Mouse (Mus musculus) CH12.LX (cell line): Measurements from ENCODE around the gene Olfr1270.
"Not testable (repeated sequence)": the region's sequence is repeated elsewhere in the genome, so short reads cannot be mapped to it uniquely, and the experiment has no call there.

ENCODE experiments used
- CHD2 ChIP-seq: IDR thresholded peaks from 2 replicates; pipeline ENCODE4 v1.6.1; 2011; ENCODE audit warnings: low read length, improper control_type of control experiment
- CTCF ChIP-seq, 2 experiments: IDR thresholded peaks in 1 of 2; conservative IDR thresholded peaks in 1 of 2; 2 replicates each; pipeline ENCODE4 v1.5.1; 2011 to 2012; ENCODE audit warnings: low read depth in 2 of 2, low read length in 2 of 2, improper control_type of control experiment in 1 of 2, inconsistent platforms in 1 of 2, mild to moderate bottlenecking in 1 of 2, moderate library complexity in 1 of 2
- ELF1 ChIP-seq: IDR thresholded peaks from 2 replicates; pipeline ENCODE4 v1.6.1; 2014; ENCODE audit warnings: low read depth, mild to moderate bottlenecking, inconsistent platforms, low read length, improper control_type of control experiment
- IRF4 ChIP-seq: IDR thresholded peaks from 2 replicates; pipeline ENCODE4 v1.6.1; 2014; ENCODE audit warnings: low read depth, mild to moderate bottlenecking, inconsistent platforms, low read length, improper control_type of control experiment
- KAT2A ChIP-seq: IDR thresholded peaks from 2 replicates; pipeline ENCODE4 v1.6.1; 2012; ENCODE audit warnings: low read length, improper control_type of control experiment, inconsistent platforms; ENCODE audit not compliant: insufficient replicate concordance
- MAZ ChIP-seq: IDR thresholded peaks from 2 replicates; pipeline ENCODE4 v1.6.1; 2012; ENCODE audit warnings: low read depth, mild to moderate bottlenecking, inconsistent platforms, low read length, improper control_type of control experiment, moderate library complexity
- MXI1 ChIP-seq: IDR thresholded peaks from 2 replicates; pipeline ENCODE4 v1.6.1; 2011; ENCODE audit warnings: mild to moderate bottlenecking, low read depth, low read length, improper control_type of control experiment
- MYC ChIP-seq: IDR thresholded peaks from 2 replicates; pipeline ENCODE4 v1.6.1; 2011; ENCODE audit warnings: low read depth, mild to moderate bottlenecking, improper control_type of control experiment, low read length
- PAX5 ChIP-seq: IDR thresholded peaks from 2 replicates; pipeline ENCODE4 v1.6.1; 2012; ENCODE audit warnings: low read length, inconsistent platforms, mixed read lengths
- POLR2AphosphoS2 ChIP-seq: IDR thresholded peaks from 2 replicates; pipeline ENCODE4 v1.6.1; 2011; ENCODE audit warnings: low read depth, low read length, improper control_type of control experiment
- TBP ChIP-seq: conservative IDR thresholded peaks from 2 replicates; pipeline ENCODE4 v1.6.1; 2011; ENCODE audit warnings: low read depth, low read length, improper control_type of control experiment
- ZNF384 ChIP-seq: IDR thresholded peaks from 2 replicates; pipeline ENCODE4 v1.6.1; 2012; ENCODE audit warnings: low read depth, low read length, improper control_type of control experiment, inconsistent platforms

- TF ChIP-seq KAT2A; CTCF (conservative IDR thresholded peaks at IDR 0.05 in 1 of 2, IDR thresholded peaks at IDR 0.05 in 1 of 2; ENCODE audit: low read depth in 2 of 2, low read length in 2 of 2); PAX5; MXI1; ZNF384; POLR2AphosphoS2; TBP; MYC; CHD2; IRF4; MAZ; ELF1: not testable (repeated sequence)
Measured at GRCm38 (mm10) chr2:90199606-90200005, 46.7 kb upstream of the Olfr1270 start.
